In the genomic region with DNA sequence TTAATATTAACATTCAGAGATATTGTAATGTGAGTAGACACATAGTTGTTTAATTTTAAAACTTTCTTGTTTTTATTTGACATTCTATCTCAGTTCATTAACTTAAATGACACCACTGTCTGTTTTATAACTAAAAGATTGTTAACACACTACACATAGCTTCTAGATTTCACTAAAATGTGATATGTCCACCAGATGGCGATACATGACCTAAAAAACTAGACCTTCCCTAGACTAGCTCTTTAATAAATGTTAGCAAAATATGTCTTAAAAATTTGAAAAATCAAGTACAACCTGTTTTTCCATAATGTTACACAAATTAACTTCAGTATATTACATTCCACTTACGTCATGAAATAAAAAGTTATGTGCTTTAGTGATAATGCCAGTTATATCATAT, we compare ENCODE assay signal across 12 mouse cellular contexts.
A peak's percentile ranks its signal among the peaks of the same experiment; 100 is the strongest.
DNase-seq lines count a peak whose midpoint lies in the region; ATAC-seq and TF ChIP-seq lines count a peak whose summit lies in the region.
"Had no signal": no experiment of that assay in that cellular context is flagged by ENCODE, and none has a peak within 500 bp of the region (broad histone marks: within the 10 kb centered on the region; RNA-seq: fewer than 3 reads in every experiment).

No protein-coding gene starts in this region.

- no peaks in the 10 kb centered on the region for H3K36me3 ChIP-seq in liver, adult 2 months (ENCODE audit: control insufficient read depth, insufficient read depth, low read length)
- H3K36me3 ChIP-seq in kidney, embryonic 15.5 days: no peaks in the 10 kb centered on the region
- H3K36me3 ChIP-seq: embryonic facial prominence, embryonic 12.5 days; heart, embryonic 13.5 days had no signal

- no peak overlapping the region for H3K4me3 ChIP-seq in liver, adult 2 months (ENCODE audit: insufficient read depth, low read depth, low read length)
- no peak overlapping the region for H3K4me3 ChIP-seq in kidney, embryonic 15.5 days (replicated peaks)
- H3K4me3 ChIP-seq: embryonic facial prominence, embryonic 12.5 days; heart, embryonic 13.5 days had no signal

- no peak for TF ChIP-seq POLR2A in liver, adult 2 months (IDR thresholded peaks at IDR 0.05; ENCODE audit: extremely low read depth, insufficient read depth, low read length)

- ATAC-seq in kidney, embryonic 15.5 days (replicated peaks; ENCODE audit: low FRiP score): no peak

- H3K27ac ChIP-seq in liver, adult 2 months (replicated peaks; ENCODE audit: insufficient read depth, low read depth, low read length): no peak overlapping the region
- no peak overlapping the region for H3K27ac ChIP-seq in kidney, embryonic 15.5 days
- H3K27ac ChIP-seq: embryonic facial prominence, embryonic 12.5 days; heart, embryonic 13.5 days had no signal

- no peaks in the 10 kb centered on the region for H3K4me1 ChIP-seq in liver, adult 2 months (ENCODE audit: control insufficient read depth, insufficient read depth, low read length)
- no peaks in the 10 kb centered on the region for H3K4me1 ChIP-seq in kidney, embryonic 15.5 days
- H3K4me1 ChIP-seq: embryonic facial prominence, embryonic 12.5 days; heart, embryonic 13.5 days had no signal

- TF ChIP-seq CTCF in liver, adult 2 months (IDR thresholded peaks at IDR 0.05; ENCODE audit: low read depth, low read length): no peak

- 36% methylated on average over 2 of the region's 2 CpGs for WGBS in liver, adult 2 months
- 32% methylated on average over 2 of the region's 2 CpGs for WGBS in kidney, embryonic 15.5 days

- no peaks in the 10 kb centered on the region for H3K79me2 ChIP-seq in liver, adult 2 months (ENCODE audit: control insufficient read depth, insufficient read depth, low read length)

- H3K4me2 ChIP-seq in kidney, embryonic 15.5 days: no peak overlapping the region
- H3K4me2 ChIP-seq: embryonic facial prominence, embryonic 12.5 days; heart, embryonic 13.5 days had no signal

- DNase-seq in cerebellum, postnatal 14 days: peak; percentile 7 to 20
- no peak for DNase-seq in cerebellum, adult 11-12 months
- DNase-seq in liver, adult 2 months (ENCODE audit: extremely low read depth, low read depth, low spot score): peak; percentile 2
- DNase-seq in liver: no peak
- peak; percentile 50 for DNase-seq in embryo, embryonic 11 days
- DNase-seq in retina, embryonic 14.5 days (ENCODE audit: low spot score): peak; percentile 80
- DNase-seq in spleen, postnatal 4 days (ENCODE audit: low spot score in 2 of 2): no peak
- DNase-seq: adrenal gland, adult 8-10 months; kidney, postnatal 14 days had no signal

- H3K9me3 ChIP-seq in kidney, embryonic 15.5 days (replicated peaks): no peaks in the 10 kb centered on the region
- H3K9me3 ChIP-seq: embryonic facial prominence, embryonic 12.5 days; heart, embryonic 13.5 days had no signal

- H3K27me3 ChIP-seq in liver, adult 2 months (ENCODE audit: control insufficient read depth, insufficient read depth, low read length): no peaks in the 10 kb centered on the region
- no peaks in the 10 kb centered on the region for H3K27me3 ChIP-seq in kidney, embryonic 15.5 days
- H3K27me3 ChIP-seq: embryonic facial prominence, embryonic 12.5 days; heart, embryonic 13.5 days had no signal

- no peak overlapping the region for H3K9ac ChIP-seq in liver, adult 2 months (ENCODE audit: low read depth, low read length)
- no peak overlapping the region for H3K9ac ChIP-seq in kidney, embryonic 15.5 days
- H3K9ac ChIP-seq: embryonic facial prominence, embryonic 12.5 days; heart, embryonic 13.5 days had no signal

Comparison
In these comparisons a context has a peak if more than half of its experiments do, and no peak if none do; other contexts are left out.
1. DNase-seq: peak in cerebellum, postnatal 14 days (2 of 2), liver, adult 2 months (single experiment), embryo, embryonic 11 days (single experiment) and retina, embryonic 14.5 days (single experiment); none in cerebellum, adult 11-12 months (single experiment), liver (single experiment) and spleen, postnatal 4 days (0 of 2).